Mouse (Mus musculus): ENCODE data around the gene Olfr1489.
"Not testable (repeated sequence)": the region's sequence is repeated elsewhere in the genome, so short reads cannot be mapped to it uniquely, and the experiment has no call there.

Olfr1489 gene

GRCm38 (mm10) chr19:13631321-13631720 is at the start of gene Olfr1489:
Olfr1489 (plus strand) TSS chr19:13631621.
- no peak for DNase-seq (ENCODE audit: low spot score)

GRCm38 (mm10) chr19:13583211-13583610 is 48.2 kb upstream of the Olfr1489 start, which contains the start of gene Olfr1484:
Olfr1484 (plus strand) TSS chr19:13583511.
- DNase-seq (ENCODE audit: low spot score) = no peak

GRCm38 (mm10) chr19:13617075-13617474 is 14.3 kb upstream of the Olfr1489 start, which contains the start of gene Olfr1487:
Olfr1487 (plus strand) TSS chr19:13617375.
- DNase-seq (ENCODE audit: low spot score) = not testable (repeated sequence)

DNA sequence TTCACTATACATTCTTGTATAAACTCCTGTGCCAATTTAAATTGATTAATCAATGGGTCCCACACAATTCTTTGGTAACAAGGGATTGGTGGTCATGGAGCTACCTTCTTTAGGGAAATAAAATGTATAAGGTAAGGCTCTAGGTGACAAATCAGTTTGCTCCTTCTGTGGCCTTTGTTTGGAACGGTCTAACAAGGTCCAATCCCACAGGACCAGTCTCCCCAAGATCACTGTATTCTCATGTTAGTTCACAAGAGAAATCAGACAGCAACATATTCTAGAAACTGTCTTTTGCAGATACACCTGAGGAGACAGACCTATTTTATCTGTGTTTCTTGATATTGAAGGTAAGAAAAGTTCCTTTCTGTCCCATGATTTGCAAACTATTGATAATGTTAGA is 19.4 kb downstream of the Olfr1489 start, which contains the start of gene Olfr1490:
Gene Olfr1490, plus strand, starts transcription at position 301 of the 400 bp plus-strand sequence.
- DNase-seq (ENCODE audit: low spot score) = no peak
